Mouse (Mus musculus) testis, adult 2 months (tissue): ENCODE results near the gene Gm36079.
"Not testable (repeated sequence)": the region's sequence is repeated elsewhere in the genome, so short reads cannot be mapped to it uniquely, and the experiment has no call there.

ENCODE experiments used
- CTCF ChIP-seq: fragments of 200-500 bp; IDR thresholded peaks from 2 replicates; pipeline ENCODE4 v1.5.1; 2012; ENCODE audit warnings: low read depth, mild to moderate bottlenecking, inconsistent platforms, low read length, moderate library complexity; ENCODE audit not compliant: control insufficient read depth, insufficient read depth, insufficient replicate concordance
- POLR2A ChIP-seq: fragments of 200-500 bp; IDR thresholded peaks from 2 replicates; pipeline ENCODE4 v1.6.1; 2012; ENCODE audit warnings: low read depth, mild to moderate bottlenecking, inconsistent platforms, low read length, moderate library complexity; ENCODE audit not compliant: control insufficient read depth

DNA sequence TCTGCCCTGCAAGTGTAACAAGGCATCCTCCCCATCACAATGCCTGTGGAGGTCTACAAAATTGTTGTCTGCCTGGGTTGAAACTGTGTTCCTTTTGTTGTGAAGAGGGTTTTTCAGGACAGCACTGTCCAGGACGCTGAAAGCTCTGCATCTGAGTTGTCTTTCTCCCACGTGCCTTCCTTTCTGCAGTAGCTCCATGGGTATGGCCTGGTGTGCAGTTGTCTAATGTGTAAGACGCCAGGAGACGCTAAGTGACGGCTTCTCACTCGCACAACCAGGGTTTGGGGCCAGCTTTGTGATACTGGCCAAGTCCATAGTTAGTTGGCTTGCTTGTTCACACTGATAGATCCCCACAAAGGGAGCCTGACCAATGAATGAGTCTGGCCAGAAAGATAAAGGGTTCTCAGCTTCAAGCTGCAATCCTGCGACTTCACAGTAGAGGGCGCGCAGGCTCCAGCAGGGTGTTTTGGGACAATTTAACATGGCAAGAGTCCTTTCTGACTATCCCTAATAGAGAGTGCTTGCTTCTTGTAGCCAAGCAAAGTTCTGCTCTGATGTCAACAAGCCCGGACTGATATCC is 34.8 kb downstream of the Gm36079 start:
- TF ChIP-seq CTCF, POLR2A: not testable (repeated sequence)
